Mouse (Mus musculus) G1E (cell line): ENCODE measurements at regions not wholly inside any gene's neighbourhood (a gene's known extent, or its start where the extent isn't known, plus 50 kb on each side); places are given as distances from the start of the nearest gene placed in this dataset.

Experiments used
- CTCF ChIP-seq: IDR thresholded peaks from 2 replicates; pipeline ENCODE4 v1.5.1; 2012; ENCODE audit warnings: low read depth, low read length, inconsistent platforms, mixed read lengths
- GATA1 ChIP-seq: IDR thresholded peaks from 2 replicates; pipeline ENCODE4 v1.6.1; 2012; ENCODE audit warnings: borderline replicate concordance, low read length, inconsistent platforms, mixed read lengths
- GATA2 ChIP-seq: IDR thresholded peaks from 2 replicates; pipeline ENCODE4 v1.6.1; 2012; ENCODE audit warnings: low read depth, low read length, inconsistent platforms, borderline replicate concordance
- POLR2AphosphoS5 ChIP-seq: IDR thresholded peaks from 2 replicates; pipeline ENCODE4 v1.6.1; 2012; ENCODE audit warnings: low read depth, low read length, inconsistent platforms; ENCODE audit not compliant: insufficient replicate concordance
- TAL1 ChIP-seq: conservative IDR thresholded peaks from 2 replicates; pipeline ENCODE4 v1.6.1; 2012; ENCODE audit warnings: low read depth, low read length, inconsistent platforms, mixed read lengths

- TF ChIP-seq CTCF (no peak), GATA2 (no peak), TAL1 (no peak), GATA1 (no peak), POLR2AphosphoS5 (no peak)
Observed at GRCm38 (mm10) chr9:113134611-113135010, 573.4 kb downstream of the Pdcd6ip start.
